Mouse (Mus musculus): ENCODE measurements around the gene Rcn2. TPM values are rescaled to one million over a fixed set of nuclear protein-coding genes. Genes with fewer than 3 reads are reported as not detected.
"Not testable (repeated sequence)": the region's sequence is repeated elsewhere in the genome, so short reads cannot be mapped to it uniquely, and the experiment has no call there.

Gene Rcn2
- polyA plus RNA-seq (2016; fragmentation: Nextera tagmentation; extraction: Ambion mirVana): 354 and 355 TPM in 2 replicates

DNA sequence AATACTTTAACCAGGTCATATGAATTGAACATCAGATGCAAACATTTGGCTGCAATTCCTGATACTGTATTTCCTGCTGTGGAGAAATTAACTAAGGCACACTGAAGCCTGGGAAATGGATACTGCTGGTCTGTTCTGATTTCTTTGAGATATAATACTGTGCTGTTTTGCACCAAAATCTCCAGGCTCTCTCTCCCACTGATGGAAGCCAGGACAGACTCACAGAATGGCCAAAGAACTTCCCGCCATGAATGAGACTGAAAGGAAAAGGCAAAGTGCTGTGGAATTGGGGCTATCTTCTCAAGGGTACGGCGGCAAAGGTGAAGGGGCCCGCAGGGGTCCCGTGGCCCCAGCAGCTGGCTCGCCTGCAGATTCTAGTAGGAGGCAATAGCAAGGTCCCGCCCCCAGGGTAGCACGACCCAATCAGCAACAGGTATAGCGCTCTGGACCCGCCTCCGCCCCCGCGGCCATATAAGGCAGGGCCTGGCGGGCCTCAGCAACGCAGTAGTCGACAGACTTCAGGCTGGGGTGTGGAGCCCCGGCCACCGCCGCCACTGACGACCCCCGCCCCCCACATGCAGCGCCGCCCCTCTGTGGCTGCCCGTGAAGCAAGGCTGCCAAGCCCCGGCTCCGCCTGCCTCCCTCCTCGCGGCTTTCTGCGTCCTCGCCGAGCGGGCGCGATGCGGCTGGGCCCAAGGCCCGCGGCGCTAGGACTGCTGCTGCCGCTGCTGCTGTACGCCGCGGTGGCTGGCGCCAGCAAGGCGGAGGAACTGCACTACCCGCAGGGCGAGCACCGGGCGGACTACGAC is at the start of gene Rcn2:
Gene Rcn2, plus strand, starts transcription at position 474 of the 809 bp plus-strand sequence.
- H3K36me3 ChIP-seq (replicated peaks): peaks cover 14% of the 10 kb centered on the region
- peak within 1 kb of the TSS; percentile 98 for H3K27ac ChIP-seq
- peak within 1 kb of the TSS; percentile 92 for H3K9ac ChIP-seq
- H3K9me3 ChIP-seq: no peaks in the 10 kb centered on the region
- peak within 1 kb of the TSS; percentile 66 for H3K4me3 ChIP-seq (replicated peaks)
- 0% methylated on average over 49 of the region's 49 CpGs for WGBS
- ATAC-seq (ENCODE audit: low FRiP score): peak; percentile 99
- H3K4me2 ChIP-seq: peak within 1 kb of the TSS; percentile 67
- no peaks in the 10 kb centered on the region for H3K27me3 ChIP-seq
- peaks cover 14% of the 10 kb centered on the region for H3K4me1 ChIP-seq

DNA sequence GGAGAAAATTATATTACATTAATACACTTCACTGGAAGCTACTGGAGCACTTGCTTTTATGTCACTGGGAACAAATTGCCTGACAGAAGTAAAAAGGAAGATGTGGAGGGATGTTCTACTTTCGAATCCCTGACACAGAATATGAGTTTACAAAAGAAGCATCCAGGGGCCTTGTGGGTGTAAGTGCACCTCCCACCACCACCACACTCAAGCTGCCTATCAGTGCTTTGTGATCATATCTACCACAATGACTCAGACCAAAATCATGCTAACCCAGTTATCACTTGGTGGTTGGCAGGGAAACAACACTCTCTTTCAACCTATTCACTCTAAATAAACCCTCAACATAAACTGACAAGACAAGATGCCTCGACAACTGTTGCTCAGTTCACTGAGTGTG is 37.0 kb upstream of the Rcn2 start:
- not testable (repeated sequence) for H3K9me3 ChIP-seq; H3K4me3 ChIP-seq (replicated peaks); H3K27me3 ChIP-seq; H3K4me1 ChIP-seq; ATAC-seq (ENCODE audit: low FRiP score); H3K36me3 ChIP-seq (replicated peaks); H3K9ac ChIP-seq; H3K4me2 ChIP-seq; H3K27ac ChIP-seq
- WGBS: 73% methylated on average over 1 of the region's 2 CpGs

DNA sequence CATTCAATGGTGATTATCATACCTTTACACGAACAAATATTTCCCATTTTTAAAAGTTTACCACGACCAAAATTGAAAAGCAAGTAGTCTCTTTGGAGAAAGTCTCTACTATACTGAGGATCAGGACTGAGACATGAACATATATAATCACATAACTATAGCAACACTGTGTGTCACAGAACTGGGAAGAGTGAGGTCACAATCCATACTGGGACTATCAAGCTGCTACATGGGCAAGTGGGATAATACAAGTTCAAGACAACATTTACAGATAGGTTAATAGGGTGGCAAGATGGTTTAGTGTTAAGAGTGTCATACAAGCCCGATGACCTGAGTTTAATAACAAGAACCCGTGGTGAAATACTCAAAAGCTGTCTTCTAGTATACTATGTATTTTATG is 31.2 kb upstream of the Rcn2 start, which contains the start of gene 4930563M21Rik:
Gene 4930563M21Rik, minus strand, starts transcription at position 101 of the 400 bp plus-strand sequence.
- ATAC-seq (ENCODE audit: low FRiP score): no peak
- Histone ChIP-seq H3K9ac (no peak within 1 kb of the TSS), H3K4me3 (replicated peaks) (no peak within 1 kb of the TSS), H3K36me3 (replicated peaks) (no peaks in the 10 kb centered on the region), H3K27ac (no peak within 1 kb of the TSS), H3K4me2 (no peak within 1 kb of the TSS), H3K9me3 (no peaks in the 10 kb centered on the region), H3K27me3 (no peaks in the 10 kb centered on the region), H3K4me1 (no peaks in the 10 kb centered on the region)
- 80% methylated on average over 4 of the region's 4 CpGs for WGBS

GRCm38 (mm10) chr9:56024772-56025171 is 16.9 kb upstream of the Rcn2 start:
- no peak for ATAC-seq (ENCODE audit: low FRiP score)
- Histone ChIP-seq H3K4me3 (replicated peaks) (no peak overlapping the region), H3K4me2 (no peak overlapping the region), H3K9ac (no peak overlapping the region), H3K4me1 (no peaks in the 10 kb centered on the region), H3K27me3 (no peaks in the 10 kb centered on the region), H3K27ac (no peak overlapping the region), H3K36me3 (replicated peaks) (no peaks in the 10 kb centered on the region), H3K9me3 (no peaks in the 10 kb centered on the region)
- 59% methylated on average over 2 of the region's 2 CpGs for WGBS

GRCm38 (mm10) chr9:56027292-56027691 is 14.4 kb upstream of the Rcn2 start:
- WGBS: 87% methylated on average over 16 of the region's 16 CpGs
- Histone ChIP-seq H3K36me3 (replicated peaks) (no peaks in the 10 kb centered on the region), H3K4me1 (no peaks in the 10 kb centered on the region), H3K27ac (no peak overlapping the region), H3K9ac (no peak overlapping the region), H3K4me2 (no peak overlapping the region), H3K27me3 (no peaks in the 10 kb centered on the region), H3K9me3 (no peaks in the 10 kb centered on the region), H3K4me3 (replicated peaks) (no peak overlapping the region)
- no peak for ATAC-seq (ENCODE audit: low FRiP score)

GRCm38 (mm10) chr9:56032219-56032618 is 9.4 kb upstream of the Rcn2 start:
- Histone ChIP-seq H3K27me3 (no peaks in the 10 kb centered on the region), H3K27ac (no peak overlapping the region), H3K9ac (no peak overlapping the region), H3K9me3 (no peaks in the 10 kb centered on the region), H3K4me1 (no peaks in the 10 kb centered on the region), H3K36me3 (replicated peaks) (no peaks in the 10 kb centered on the region), H3K4me3 (replicated peaks) (no peak overlapping the region), H3K4me2 (no peak overlapping the region)
- WGBS: 72% methylated on average over 3 of the region's 3 CpGs
- ATAC-seq (ENCODE audit: low FRiP score): no peak

DNA sequence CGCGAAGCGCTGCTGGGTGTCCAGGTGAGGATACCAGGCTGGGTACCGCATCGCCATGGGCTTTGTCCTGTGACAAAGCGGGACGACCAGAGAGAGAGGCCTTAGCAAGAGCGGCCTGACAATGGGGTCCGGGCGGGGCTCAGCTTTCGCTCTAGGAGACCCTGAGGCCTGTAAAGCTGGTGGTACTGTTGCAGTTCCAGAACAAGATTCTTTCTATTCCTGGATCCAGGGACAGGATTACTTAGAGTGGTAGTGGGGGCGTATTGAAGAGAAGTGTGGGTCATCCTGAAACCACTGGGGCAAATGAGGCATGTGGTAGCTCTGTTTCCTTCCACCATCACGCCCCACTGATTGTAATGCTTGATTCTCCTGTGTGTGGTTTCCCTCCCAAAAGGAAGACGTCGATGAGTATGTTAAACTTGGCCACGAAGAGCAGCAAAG is 556 bp downstream of the Rcn2 start:
- Histone ChIP-seq H3K27ac (peak overlapping the region; percentile 98), H3K4me3 (replicated peaks) (peak overlapping the region; percentile 66), H3K4me1 (peaks cover 14% of the 10 kb centered on the region), H3K36me3 (replicated peaks) (peaks cover 14% of the 10 kb centered on the region), H3K27me3 (no peaks in the 10 kb centered on the region), H3K9ac (peak overlapping the region; percentile 92), H3K4me2 (peak overlapping the region; percentile 67), H3K9me3 (no peaks in the 10 kb centered on the region)
- under 1% methylated on average over 16 of the region's 16 CpGs for WGBS
- no peak; the same call in 1 of the 2 replicates for ATAC-seq (ENCODE audit: low FRiP score)

GRCm38 (mm10) chr9:56053796-56054195 is 12.2 kb downstream of the Rcn2 start:
- Histone ChIP-seq H3K36me3 (replicated peaks) (peaks cover 55% of the 10 kb centered on the region), H3K27ac (no peak overlapping the region), H3K27me3 (no peaks in the 10 kb centered on the region), H3K4me1 (no peaks in the 10 kb centered on the region; the same call in 1 of the 2 replicates), H3K4me3 (replicated peaks) (no peak overlapping the region), H3K9me3 (no peaks in the 10 kb centered on the region), H3K4me2 (no peak overlapping the region), H3K9ac (no peak overlapping the region)
- ATAC-seq (ENCODE audit: low FRiP score): no peak
- 68% methylated on average over 3 of the region's 3 CpGs for WGBS

GRCm38 (mm10) chr9:56056147-56056546 is 14.5 kb downstream of the Rcn2 start:
- no peaks in the 10 kb centered on the region for H3K9me3 ChIP-seq
- peaks cover 73% of the 10 kb centered on the region for H3K36me3 ChIP-seq (replicated peaks)
- no peak overlapping the region for H3K4me2 ChIP-seq
- no peak overlapping the region for H3K9ac ChIP-seq
- H3K27me3 ChIP-seq: no peaks in the 10 kb centered on the region
- H3K4me1 ChIP-seq: no peaks in the 10 kb centered on the region
- WGBS: 95% methylated on average over 6 of the region's 6 CpGs
- H3K4me3 ChIP-seq (replicated peaks): no peak overlapping the region
- H3K27ac ChIP-seq: no peak overlapping the region
- ATAC-seq (ENCODE audit: low FRiP score): no peak

DNA sequence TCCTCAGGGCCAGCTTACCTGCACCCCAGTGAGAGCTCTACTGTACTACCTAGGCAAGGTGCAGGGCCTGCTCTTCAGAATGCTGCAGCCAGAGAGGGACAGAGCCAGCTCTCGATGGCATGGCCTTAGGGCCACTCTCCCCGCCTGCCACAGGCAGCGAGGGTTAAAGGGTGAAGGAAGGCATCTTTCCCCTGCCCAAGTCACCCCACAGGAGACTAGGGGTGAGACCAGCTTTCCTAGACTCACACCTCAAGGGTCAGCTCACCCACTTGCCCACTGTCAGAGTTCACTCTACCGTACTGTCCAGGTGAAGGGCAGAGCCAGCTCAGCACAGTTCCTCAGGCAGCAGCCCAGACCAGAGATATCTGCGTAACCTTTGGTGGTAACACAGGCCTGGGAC is 20.7 kb downstream of the Rcn2 start:
- Histone ChIP-seq H3K27ac (no peak overlapping the region), H3K4me3 (replicated peaks) (no peak overlapping the region), H3K36me3 (replicated peaks) (peaks cover 81% of the 10 kb centered on the region), H3K9me3 (no peaks in the 10 kb centered on the region), H3K4me2 (no peak overlapping the region), H3K4me1 (no peaks in the 10 kb centered on the region), H3K9ac (no peak overlapping the region), H3K27me3 (no peaks in the 10 kb centered on the region)
- no peak for ATAC-seq (ENCODE audit: low FRiP score)
- WGBS: 98% methylated on average over 5 of the region's 5 CpGs

GRCm38 (mm10) chr9:56065011-56065410 is 23.4 kb downstream of the Rcn2 start:
- no peak overlapping the region for H3K4me2 ChIP-seq
- H3K27ac ChIP-seq: no peak overlapping the region
- no peak for ATAC-seq (ENCODE audit: low FRiP score)
- H3K4me3 ChIP-seq (replicated peaks): no peak overlapping the region
- H3K27me3 ChIP-seq: no peaks in the 10 kb centered on the region
- H3K36me3 ChIP-seq (replicated peaks): peaks cover 77% of the 10 kb centered on the region
- no peaks in the 10 kb centered on the region for H3K4me1 ChIP-seq
- H3K9ac ChIP-seq: no peak overlapping the region
- 90% methylated on average over 3 of the region's 3 CpGs for WGBS
- H3K9me3 ChIP-seq: no peaks in the 10 kb centered on the region

DNA sequence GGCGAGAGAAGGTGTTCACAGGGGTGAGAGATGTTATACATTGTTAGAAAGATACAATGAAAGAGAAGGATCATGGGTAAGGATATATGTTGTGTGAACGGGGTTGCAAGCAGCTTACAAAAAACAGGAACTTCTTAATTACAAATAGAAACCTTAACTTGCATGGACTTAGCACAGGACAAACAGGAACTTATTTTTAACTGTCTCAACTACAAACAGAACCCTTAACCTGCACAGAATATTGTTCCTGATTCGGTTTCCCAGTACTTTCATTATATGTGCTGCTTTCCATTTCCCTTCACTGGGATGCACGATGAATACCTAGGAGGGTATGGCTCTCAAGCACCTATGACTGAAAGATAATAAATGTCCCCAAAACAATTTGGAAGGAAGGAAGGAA is 26.3 kb downstream of the Rcn2 start:
- ATAC-seq (ENCODE audit: low FRiP score): no peak
- no peaks in the 10 kb centered on the region for H3K4me1 ChIP-seq
- no peak overlapping the region for H3K4me2 ChIP-seq
- no peaks in the 10 kb centered on the region for H3K27me3 ChIP-seq
- WGBS: 89% methylated on average over 4 of the region's 4 CpGs
- no peaks in the 10 kb centered on the region for H3K9me3 ChIP-seq
- H3K27ac ChIP-seq: no peak overlapping the region
- H3K36me3 ChIP-seq (replicated peaks): peaks cover 60% of the 10 kb centered on the region
- no peak overlapping the region for H3K4me3 ChIP-seq (replicated peaks)
- H3K9ac ChIP-seq: no peak overlapping the region

DNA sequence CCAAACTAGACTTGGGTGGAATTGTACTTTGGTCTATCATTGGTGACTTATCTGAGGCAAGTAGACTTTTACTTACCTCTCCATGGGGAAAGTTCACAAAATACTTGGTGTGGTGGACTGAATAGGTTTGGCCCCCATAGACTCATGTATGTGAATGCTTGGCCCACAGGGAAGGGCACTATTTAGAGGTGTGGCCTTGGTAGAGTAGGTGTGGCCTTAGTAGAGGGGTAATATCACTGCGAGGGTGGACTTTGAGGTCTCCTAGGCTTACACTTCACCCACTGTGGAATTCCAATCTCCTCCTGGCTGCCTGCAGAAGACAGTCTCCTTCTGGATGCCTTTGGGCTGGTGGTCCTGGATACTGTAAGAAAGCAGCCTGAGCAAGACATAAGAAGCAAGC is 27.0 kb downstream of the Rcn2 start:
- Histone ChIP-seq H3K27ac (no peak overlapping the region), H3K9me3 (no peaks in the 10 kb centered on the region), H3K4me3 (replicated peaks) (no peak overlapping the region), H3K4me1 (no peaks in the 10 kb centered on the region), H3K4me2 (no peak overlapping the region), H3K36me3 (replicated peaks) (peaks cover 53% of the 10 kb centered on the region), H3K27me3 (no peaks in the 10 kb centered on the region), H3K9ac (no peak overlapping the region)
- ATAC-seq (ENCODE audit: low FRiP score): no peak
- 85% methylated on average over 1 of the region's 1 CpGs for WGBS
